Mouse (Mus musculus): ENCODE results near the gene Abhd4.

Gene Abhd4

GRCm38 (mm10) chr14:54253741-54254291 is at the start of gene Abhd4, which contains the start of gene Dad1:
Gene Abhd4 (plus strand): TSS chr14:54254188.
Gene Dad1 (minus strand): TSS chr14:54254104.
- DNase-seq (ENCODE audit: low spot score): peak; percentile 99

DNA sequence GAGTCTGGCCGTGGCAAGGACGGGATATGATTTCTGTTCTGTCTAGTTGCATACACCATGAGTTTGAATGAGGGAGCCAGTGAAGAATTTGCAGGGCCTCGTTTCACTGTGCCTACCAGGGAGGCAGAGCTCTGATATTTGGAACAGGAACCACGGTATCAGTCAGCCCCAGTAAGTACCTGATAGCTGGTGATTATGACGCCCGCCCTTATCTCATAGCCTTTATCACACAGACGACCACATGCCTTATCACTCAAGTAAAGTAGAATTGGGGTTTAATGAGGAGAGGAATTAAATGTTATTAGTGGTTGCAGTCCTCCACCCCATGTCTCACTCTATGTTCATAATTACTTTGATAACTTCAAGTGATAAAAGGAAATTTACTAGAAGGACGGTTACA is 49.7 kb upstream of the Abhd4 start:
- no peak for DNase-seq (ENCODE audit: low spot score)

GRCm38 (mm10) chr14:54204786-54205185 is 49.2 kb upstream of the Abhd4 start:
- DNase-seq (ENCODE audit: low spot score): no peak

DNA sequence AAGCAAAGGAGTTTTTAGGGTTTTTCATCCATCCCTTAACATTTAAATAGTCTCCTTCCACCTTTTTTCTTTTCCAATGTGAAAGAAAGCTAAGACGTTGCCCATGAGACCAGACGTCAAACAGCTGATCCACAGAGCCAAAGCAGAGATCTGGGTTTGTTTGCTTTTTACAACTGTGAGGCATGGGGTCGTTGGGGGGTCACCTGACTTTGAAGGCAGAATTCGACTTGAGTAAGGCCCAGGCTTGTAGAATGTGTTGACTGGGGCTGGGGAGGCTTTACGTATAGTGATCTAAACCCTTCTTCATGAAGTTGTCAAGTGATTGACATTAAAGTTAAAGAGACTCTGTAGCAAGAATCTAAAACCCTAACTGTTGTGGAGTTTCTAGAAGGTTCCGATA is 48.1 kb upstream of the Abhd4 start:
- no peak for DNase-seq (ENCODE audit: low spot score)

- DNase-seq (ENCODE audit: low spot score): no peak
Measured at GRCm38 (mm10) chr14:54206309-54206708, 47.7 kb upstream of the Abhd4 start.

GRCm38 (mm10) chr14:54206750-54207550 is 47.0 kb upstream of the Abhd4 start:
- no peak for DNase-seq (ENCODE audit: low spot score)

GRCm38 (mm10) chr14:54207924-54208323 is 46.1 kb upstream of the Abhd4 start:
- DNase-seq (ENCODE audit: low spot score): no peak

- DNase-seq (ENCODE audit: low spot score): no peak
Measured at GRCm38 (mm10) chr14:54208741-54209140, 45.2 kb upstream of the Abhd4 start.

DNA sequence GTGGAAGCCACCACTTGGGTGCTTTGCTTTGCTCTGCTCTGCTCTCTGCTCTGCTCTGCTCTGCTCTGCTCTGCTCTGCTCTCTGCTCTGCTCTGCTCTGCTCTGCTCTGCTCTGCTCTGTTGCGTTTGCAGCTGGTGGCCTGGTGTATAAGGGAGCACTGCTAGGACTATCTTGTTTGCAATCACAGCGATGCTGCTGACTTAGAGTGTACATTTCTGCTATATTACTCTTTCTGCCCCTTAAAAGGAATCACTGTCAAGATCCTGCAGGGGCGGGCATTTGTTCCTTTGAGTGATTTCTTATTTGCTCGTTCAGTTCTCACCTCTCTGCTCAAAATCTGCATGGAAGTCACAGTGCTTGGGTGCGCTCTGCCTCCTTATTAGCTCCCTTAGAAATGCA is 44.1 kb upstream of the Abhd4 start:
- DNase-seq (ENCODE audit: low spot score): no peak

DNA sequence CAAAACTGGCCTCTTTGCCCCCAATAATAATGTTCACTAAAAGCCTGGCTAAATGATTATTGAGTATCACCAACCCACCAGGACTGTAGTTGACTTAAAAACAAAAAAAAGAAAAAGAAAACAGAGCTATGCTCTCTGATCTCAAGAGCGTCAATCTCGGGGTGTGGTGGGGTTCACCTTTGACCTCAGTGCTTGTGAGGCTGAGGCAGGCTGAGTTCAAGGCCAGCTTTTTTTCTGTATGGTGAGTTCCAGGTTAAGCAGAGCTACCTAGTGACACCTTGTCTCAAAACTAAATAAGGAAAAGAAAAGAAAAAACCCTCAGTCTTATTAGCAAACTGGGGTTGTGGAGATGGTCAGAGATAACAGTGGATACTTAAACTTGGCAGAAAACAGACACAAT is 43.6 kb upstream of the Abhd4 start:
- no peak for DNase-seq (ENCODE audit: low spot score)

- no peak for DNase-seq (ENCODE audit: low spot score)
Measured at GRCm38 (mm10) chr14:54211199-54211598, 42.8 kb upstream of the Abhd4 start.

GRCm38 (mm10) chr14:54211755-54212154 is 42.2 kb upstream of the Abhd4 start:
- DNase-seq (ENCODE audit: low spot score): no peak

DNA sequence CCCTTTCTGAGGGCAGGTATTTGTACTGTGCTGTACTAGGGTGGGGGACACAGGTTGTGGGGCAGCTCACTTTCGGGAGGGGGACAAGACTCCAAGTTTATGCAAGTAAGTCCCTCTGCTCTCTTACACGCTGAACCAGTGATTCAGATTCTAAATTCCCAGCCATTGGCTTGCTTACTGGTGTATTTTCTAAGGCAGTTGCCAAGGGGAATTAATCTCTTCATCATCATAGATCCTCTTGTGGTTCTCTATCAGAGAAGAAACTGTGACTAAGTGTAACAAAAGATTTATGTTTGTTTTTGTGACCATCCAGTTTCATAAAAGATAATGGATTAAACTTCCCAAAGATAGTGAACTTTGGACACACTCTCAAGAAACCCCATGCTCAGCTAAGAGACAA is 40.3 kb upstream of the Abhd4 start:
- DNase-seq (ENCODE audit: low spot score): no peak

DNA sequence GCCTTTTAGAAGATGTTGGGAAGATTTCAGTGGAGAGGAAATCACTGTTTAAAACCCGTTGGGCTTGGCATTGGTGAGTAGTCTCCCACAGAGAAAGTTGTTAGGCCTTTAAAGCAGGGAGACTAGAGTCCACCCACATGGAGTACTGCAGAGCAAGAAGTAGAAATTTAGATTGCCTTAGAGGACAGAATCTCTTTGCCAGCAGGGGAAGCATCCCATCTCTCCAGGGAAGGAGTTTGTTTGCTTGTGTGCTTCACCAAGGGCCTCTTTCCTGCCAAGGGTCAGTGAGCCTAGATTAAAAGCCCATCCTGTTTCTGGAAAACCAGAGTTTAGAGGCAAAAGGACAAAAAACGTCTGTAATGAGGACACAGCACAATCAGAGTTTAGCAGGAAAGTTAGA is 39.5 kb upstream of the Abhd4 start:
- DNase-seq (ENCODE audit: low spot score): no peak

DNA sequence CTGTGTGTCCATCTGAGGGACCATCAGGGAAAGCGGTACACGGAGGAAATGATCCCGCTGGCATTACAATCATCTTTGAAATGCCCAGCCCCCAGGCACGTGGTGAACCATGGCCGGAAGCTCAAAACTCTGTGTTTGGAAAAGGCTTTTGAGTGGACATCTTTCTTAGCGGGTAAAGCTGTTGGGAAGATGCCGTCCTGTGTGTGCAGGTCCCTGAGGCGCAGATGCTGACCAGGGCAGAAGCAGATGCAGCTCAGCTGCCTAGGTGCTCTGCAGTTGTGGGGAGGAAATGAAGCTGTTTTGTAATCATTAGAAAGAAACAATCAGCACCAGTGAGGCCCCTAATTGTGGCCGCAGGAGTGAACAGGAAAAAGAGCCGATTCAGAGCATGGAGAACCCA is 39.1 kb upstream of the Abhd4 start:
- DNase-seq (ENCODE audit: low spot score): no peak

- DNase-seq (ENCODE audit: low spot score): no peak
Measured at GRCm38 (mm10) chr14:54216126-54216525, 37.9 kb upstream of the Abhd4 start.

DNA sequence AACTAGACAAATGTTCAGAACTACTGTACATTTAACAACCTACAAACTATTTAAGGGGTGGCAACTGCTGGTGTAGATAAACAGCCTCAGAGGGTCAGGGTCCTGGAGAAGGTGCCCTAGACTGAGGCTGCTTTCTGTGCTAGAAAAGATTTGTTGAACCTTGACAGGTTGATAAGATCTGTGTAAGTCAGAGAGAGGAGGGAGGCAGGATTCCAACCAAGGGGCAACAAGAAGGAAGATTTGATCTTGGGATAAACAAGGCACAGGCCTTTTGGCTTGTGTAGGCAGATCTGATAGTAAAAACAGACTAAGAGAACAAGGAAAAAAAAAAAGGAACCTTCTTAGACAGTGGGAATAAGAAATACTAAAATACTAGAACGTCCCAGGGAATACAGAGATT is 35.8 kb upstream of the Abhd4 start:
- DNase-seq (ENCODE audit: low spot score): no peak

- no peak for DNase-seq (ENCODE audit: low spot score)
Measured at GRCm38 (mm10) chr14:54218721-54219120, 35.3 kb upstream of the Abhd4 start.

- no peak for DNase-seq (ENCODE audit: low spot score)
Measured at GRCm38 (mm10) chr14:54219256-54219655, 34.7 kb upstream of the Abhd4 start.

DNA sequence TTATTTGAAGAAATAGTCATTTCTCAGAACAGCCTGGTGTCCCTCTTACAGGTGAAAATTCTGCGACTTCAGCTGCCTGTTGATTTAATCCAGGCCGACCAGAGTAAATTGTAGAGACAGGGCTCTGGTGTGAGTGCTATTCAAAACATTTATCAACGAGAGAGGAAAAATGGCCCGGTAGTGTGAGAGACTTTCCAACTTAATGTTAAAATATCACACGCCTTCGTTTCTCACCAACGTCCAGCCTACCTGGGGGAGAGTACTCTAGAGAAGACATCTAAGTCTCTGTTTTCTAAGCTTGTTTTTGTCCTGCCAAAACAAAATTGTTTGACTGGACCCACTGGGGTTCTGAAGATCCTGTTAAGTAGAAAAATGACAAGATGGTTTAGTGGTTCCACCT is 34.1 kb upstream of the Abhd4 start:
- peak; percentile 18 for DNase-seq (ENCODE audit: low spot score)

DNA sequence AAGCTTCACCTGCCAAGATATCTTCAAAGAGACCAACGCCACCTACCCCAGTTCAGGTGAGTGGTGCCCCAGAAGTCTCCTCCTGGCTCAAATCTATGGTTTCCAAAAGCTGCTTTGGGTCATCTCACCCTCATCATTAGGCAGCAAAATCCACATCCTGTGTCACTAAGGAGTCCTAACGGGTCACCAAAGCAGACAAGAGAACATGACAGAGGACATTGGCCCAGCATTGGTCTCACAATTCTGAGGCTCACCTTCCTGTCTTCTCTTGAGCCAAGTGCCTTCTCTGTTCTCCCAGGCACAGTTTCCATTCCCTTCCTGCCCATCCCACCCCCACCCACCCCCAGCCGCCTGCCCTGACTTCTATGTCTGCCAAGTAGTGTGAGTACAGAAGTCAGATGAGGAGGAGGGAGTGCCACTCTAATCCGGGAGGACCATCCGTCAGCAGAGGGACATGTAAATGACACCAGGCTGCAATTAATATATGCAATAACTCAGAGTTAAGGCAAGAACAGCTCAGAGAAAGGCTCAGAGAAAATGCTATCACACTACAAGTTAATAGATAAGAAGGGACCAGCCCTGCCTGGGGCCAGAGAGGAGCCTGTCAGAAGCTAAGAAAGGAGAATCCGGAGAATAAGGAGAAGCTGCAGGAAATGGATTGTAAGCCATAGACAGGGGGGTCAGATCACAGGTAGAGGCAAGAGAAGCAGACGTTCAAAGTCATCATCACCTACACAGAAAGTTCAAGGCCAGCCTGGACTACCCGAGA is 33.1 kb upstream of the Abhd4 start:
- peak; percentile 18 for DNase-seq (ENCODE audit: low spot score)

- no peak for DNase-seq (ENCODE audit: low spot score)
Measured at GRCm38 (mm10) chr14:54221641-54222040, 32.3 kb upstream of the Abhd4 start.

DNA sequence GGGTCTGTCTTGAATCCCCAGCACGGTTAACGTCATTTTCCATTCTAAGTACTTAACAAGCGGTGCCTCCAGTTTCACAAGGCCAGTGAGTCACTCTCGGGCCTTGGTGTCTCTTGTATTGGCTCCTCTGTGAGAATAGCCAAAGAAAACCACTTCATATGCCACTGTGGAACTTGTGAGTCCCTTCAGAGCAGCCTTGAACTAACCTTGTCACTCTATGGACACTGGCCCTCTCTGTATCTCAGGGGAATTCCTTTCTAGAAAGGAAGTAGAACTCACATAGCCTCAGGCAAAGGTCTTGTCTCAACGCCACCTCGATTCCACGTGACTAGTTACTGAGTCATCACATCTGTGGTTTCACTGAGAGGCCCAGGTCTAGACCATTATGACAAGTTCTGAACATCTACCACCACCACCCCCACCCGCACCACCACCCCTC is 31.7 kb upstream of the Abhd4 start:
- DNase-seq (ENCODE audit: low spot score): no peak

All from testis, postnatal 10 days (tissue).